Mouse (Mus musculus) hindbrain, postnatal 0 days (tissue): ENCODE measurements at regions not wholly inside any gene's neighbourhood (a gene's known extent, or its start where the extent isn't known, plus 50 kb on each side); places are given as distances from the start of the nearest gene placed in this dataset.

Experiments
- ATAC-seq: fragments of 200-750 bp; cut with Nextera tagmentation; 2 replicates; pipeline ENCODE4 v1.8.0; 2017; ENCODE audit warnings: mild to moderate bottlenecking, moderate TSS enrichment, moderate library complexity
- DNase-seq: peaks from one replicate; pipeline ENCODE4 v3.0.0-alpha.2; 2015; ENCODE audit warnings: low spot score
- H3K27ac ChIP-seq: fragments of 300-500 bp; sonication (generic); 2 replicates; pipeline ENCODE4 v1.5.1; 2014; ENCODE audit warnings: mild to moderate bottlenecking
- H3K27me3 ChIP-seq: fragments of 300-500 bp; sonication (generic); 2 replicates; pipeline ENCODE4 v1.6.1; 2014; ENCODE audit warnings: low read length, mixed read lengths; ENCODE audit not compliant: insufficient read depth
- H3K36me3 ChIP-seq: fragments of 300-500 bp; sonication (generic); 2 replicates; pipeline ENCODE4 v1.6.1; 2014; ENCODE audit warnings: low read length, mixed read lengths; ENCODE audit not compliant: insufficient read depth
- H3K4me1 ChIP-seq: fragments of 300-500 bp; sonication (generic); 2 replicates; pipeline ENCODE4 v1.6.1; 2014; ENCODE audit warnings: antibody characterized with exemption, low read length, mixed read lengths; ENCODE audit not compliant: insufficient read depth
- H3K4me2 ChIP-seq: fragments of 300-500 bp; sonication (generic); 2 replicates; pipeline ENCODE4 v1.6.1; 2014; ENCODE audit warnings: low read depth, mild to moderate bottlenecking, low read length, moderate library complexity, mixed read lengths
- H3K4me3 ChIP-seq: fragments of 300-500 bp; sonication (generic); 2 replicates; pipeline ENCODE4 v1.5.1; 2014; ENCODE audit warnings: low read length
- H3K9ac ChIP-seq: fragments of 300-500 bp; sonication (generic); replicated peaks from 2 replicates; pipeline ENCODE4 v1.6.1; 2014; ENCODE audit warnings: mild to moderate bottlenecking, low read length, moderate library complexity, mixed read lengths
- H3K9me3 ChIP-seq: fragments of 300-500 bp; sonication (generic); 2 replicates; pipeline ENCODE4 v1.6.1; 2016; ENCODE audit warnings: low read length, mixed read lengths
- CTCF ChIP-seq: IDR thresholded peaks from 2 replicates; pipeline ENCODE4 v1.5.1; 2016; ENCODE audit warnings: antibody characterized with exemption, control low read depth, low read depth
- WGBS: fragments of 180-500 bp; shearing (Covaris S2); extraction: QIAGEN DNeasy Blood & Tissue Kit; methylation state at CpG from one replicate; pipeline ENCODE4 v1.1.7; 2014; 5-methylcytosine and 5-hydroxymethylcytosine counted together

DNA sequence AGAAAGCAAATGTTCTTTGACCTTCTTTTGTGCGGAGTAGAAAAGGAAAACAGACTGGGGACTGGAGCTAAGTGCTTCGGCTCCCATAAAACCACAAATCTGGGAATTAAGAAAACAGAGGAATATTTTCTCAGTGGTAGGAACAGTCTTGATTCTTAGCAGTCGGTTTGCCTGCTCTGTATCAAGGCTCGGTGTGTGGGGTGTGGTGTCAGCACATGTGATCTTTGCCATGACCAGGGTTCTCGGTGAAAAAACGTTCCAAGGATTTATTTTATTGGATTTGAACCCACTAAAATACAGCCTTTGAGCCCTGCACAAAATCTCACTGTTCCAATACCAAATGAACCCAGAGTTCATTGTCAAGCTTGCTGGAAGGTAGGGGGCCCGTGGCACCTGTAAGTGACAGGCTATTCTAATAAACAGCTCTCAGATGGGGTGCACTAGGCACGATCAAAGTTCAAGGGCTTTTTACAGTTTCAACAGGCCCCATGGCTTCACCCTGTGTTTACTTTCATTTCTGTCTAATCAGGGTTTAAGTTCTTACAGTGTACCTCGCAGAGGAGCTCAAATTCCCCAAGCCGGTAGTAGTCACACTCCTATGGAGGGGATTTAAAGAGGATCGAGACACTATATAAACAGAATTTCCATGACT lies 122.1 kb upstream of the Zfp217 start:
- Histone ChIP-seq H3K36me3 (no peaks in the 10 kb centered on the region), H3K27me3 (no peaks in the 10 kb centered on the region), H3K27ac (no peak overlapping the region), H3K4me1 (peaks cover 6% of the 10 kb centered on the region; the same call in 1 of the 2 replicates), H3K4me2 (no peak overlapping the region), H3K9me3 (no peaks in the 10 kb centered on the region), H3K9ac (no peak overlapping the region), H3K4me3 (no peak overlapping the region)
- DNase-seq (no peak), ATAC-seq (no peak)
- 78% methylated on average over 11 of the region's 11 CpGs for WGBS
- TF ChIP-seq CTCF = no peak

- no peaks in the 10 kb centered on the region for H3K27me3 ChIP-seq
- no peak overlapping the region for H3K4me3 ChIP-seq
- DNase-seq (no peak), ATAC-seq (no peak)
- no peak overlapping the region for H3K27ac ChIP-seq
- H3K9ac ChIP-seq = no peak overlapping the region
- WGBS = 40% methylated on average over 8 of the region's 8 CpGs
- H3K9me3 ChIP-seq = no peaks in the 10 kb centered on the region
- no peak overlapping the region for H3K4me2 ChIP-seq
- TF ChIP-seq CTCF = no peak
- no peaks in the 10 kb centered on the region for H3K36me3 ChIP-seq
- peaks cover 6% of the 10 kb centered on the region; the same call in 1 of the 2 replicates for H3K4me1 ChIP-seq
These were observed 120.2 kb upstream of the Zfp217 start for GRCm38 (mm10) chr2:170268080-170268479.

DNA sequence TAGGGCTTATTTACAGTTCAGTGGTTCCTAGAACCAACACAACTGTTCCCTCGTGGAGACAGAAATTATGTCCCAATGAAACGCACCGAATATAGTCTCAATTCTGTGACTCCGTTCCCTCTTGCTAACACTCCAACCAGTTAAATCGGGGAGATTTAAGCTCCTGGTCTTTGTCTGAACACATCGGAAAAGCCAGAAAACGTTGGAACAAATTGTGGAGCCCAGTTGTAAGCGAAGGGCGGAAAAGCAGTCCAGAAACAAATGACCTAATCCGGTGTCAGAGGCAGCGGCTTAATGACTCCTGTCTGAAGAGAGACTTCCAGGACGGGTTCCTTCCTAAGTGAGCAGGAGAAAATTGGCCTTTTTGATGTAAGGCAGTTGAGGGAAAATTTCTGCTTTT lies 119.2 kb upstream of the Zfp217 start:
- H3K4me2 ChIP-seq = peak overlapping the region; percentile 58
- H3K27ac ChIP-seq = 0 out of 2 replicates have a peak overlapping the region, but pooled peaks have one; percentile 3
- DNase-seq = peak; percentile 45
- H3K4me1 ChIP-seq = peaks cover 6% of the 10 kb centered on the region; the same call in 1 of the 2 replicates
- WGBS = 13% methylated on average over 12 of the region's 12 CpGs
- no peak for ATAC-seq
- TF ChIP-seq CTCF = no peak
- H3K9ac ChIP-seq = peak overlapping the region; percentile 21; the same call in 1 of the 2 replicates
- no peaks in the 10 kb centered on the region for H3K36me3 ChIP-seq
- H3K9me3 ChIP-seq = no peaks in the 10 kb centered on the region
- peak overlapping the region; percentile 31 for H3K4me3 ChIP-seq
- no peaks in the 10 kb centered on the region for H3K27me3 ChIP-seq

DNA sequence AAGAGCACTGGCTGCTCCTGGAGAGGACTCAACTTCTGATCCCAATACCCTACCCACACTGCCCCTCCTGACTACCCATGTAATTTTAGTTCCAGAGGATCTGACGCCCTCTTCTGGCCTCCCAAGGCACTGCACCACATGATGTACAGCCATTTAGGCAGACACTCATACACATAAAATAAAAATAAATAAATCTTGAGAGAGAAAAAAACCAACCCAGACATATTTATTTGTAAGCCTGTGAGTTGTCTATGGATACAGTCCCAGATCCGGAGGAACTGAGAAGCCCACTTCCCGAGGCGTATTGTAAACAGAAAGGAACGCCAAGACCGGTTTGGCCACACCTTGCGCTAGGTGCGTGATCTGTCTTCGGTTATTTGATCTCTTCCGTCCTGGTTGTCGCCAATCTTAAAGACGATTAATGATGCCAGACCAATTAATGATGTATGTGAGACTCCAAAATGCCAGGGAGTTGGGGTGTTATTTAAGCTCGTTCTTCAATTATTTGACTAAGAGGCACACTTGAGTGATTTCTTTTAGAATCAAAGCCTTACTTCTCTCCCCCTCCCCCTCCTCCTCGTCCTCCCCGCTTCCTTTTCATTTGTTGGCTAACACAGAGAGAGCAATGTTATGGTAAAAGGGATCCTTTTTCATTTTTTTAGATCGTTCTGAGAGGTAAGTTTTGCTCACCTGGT lies 118.7 kb upstream of the Zfp217 start:
- peak overlapping the region; percentile 58 for H3K4me2 ChIP-seq
- peak; percentile 64 for TF ChIP-seq CTCF
- H3K9ac ChIP-seq = peak overlapping the region; percentile 21; the same call in 1 of the 2 replicates
- H3K27ac ChIP-seq = 0 out of 2 replicates have a peak overlapping the region, but pooled peaks have one; percentile 3
- peak overlapping the region; percentile 31 for H3K4me3 ChIP-seq
- DNase-seq = peak; percentile 62
- H3K27me3 ChIP-seq = no peaks in the 10 kb centered on the region
- H3K36me3 ChIP-seq = no peaks in the 10 kb centered on the region
- peak; percentile 53; the same call in 1 of the 2 replicates for ATAC-seq
- WGBS = 21% methylated on average over 16 of the region's 16 CpGs
- H3K9me3 ChIP-seq = no peaks in the 10 kb centered on the region
- peaks cover 6% of the 10 kb centered on the region; the same call in 1 of the 2 replicates for H3K4me1 ChIP-seq

GRCm38 (mm10) chr2:170263594-170263993 lies 115.7 kb upstream of the Zfp217 start:
- Histone ChIP-seq H3K4me3 (no peak overlapping the region), H3K4me1 (peaks cover 6% of the 10 kb centered on the region; the same call in 1 of the 2 replicates), H3K27ac (no peak overlapping the region), H3K27me3 (no peaks in the 10 kb centered on the region), H3K9ac (no peak overlapping the region), H3K36me3 (no peaks in the 10 kb centered on the region), H3K9me3 (no peaks in the 10 kb centered on the region), H3K4me2 (no peak overlapping the region)
- ATAC-seq = no peak
- TF ChIP-seq CTCF = no peak
- WGBS = 54% methylated on average over 4 of the region's 4 CpGs
- no peak for DNase-seq

DNA sequence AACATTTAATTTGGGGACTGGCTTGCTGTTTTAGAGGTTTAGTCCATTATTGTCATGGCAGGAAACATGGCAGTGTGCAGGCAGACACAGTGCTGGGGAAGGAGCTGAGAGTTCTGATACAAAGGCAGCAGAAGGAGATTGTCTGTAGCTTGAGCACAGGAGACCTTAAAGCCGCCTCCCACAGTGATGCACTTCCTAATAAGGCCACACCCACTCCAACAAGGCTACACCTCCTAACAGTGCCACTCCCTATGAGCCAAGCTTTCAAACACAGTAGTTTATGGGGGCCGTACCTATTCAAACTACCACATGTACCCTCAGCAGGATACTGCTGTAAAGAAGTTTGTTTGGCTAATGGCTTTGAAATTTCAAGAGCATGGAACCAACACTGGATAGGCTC lies 113.3 kb upstream of the Zfp217 start:
- H3K4me1 ChIP-seq = no peaks in the 10 kb centered on the region
- ATAC-seq (no peak), DNase-seq (no peak)
- no peaks in the 10 kb centered on the region for H3K36me3 ChIP-seq
- H3K4me2 ChIP-seq = no peak overlapping the region
- WGBS = 80% methylated on average over 2 of the region's 2 CpGs
- H3K9me3 ChIP-seq = no peaks in the 10 kb centered on the region
- no peak overlapping the region for H3K4me3 ChIP-seq
- no peak for TF ChIP-seq CTCF
- H3K27ac ChIP-seq = no peak overlapping the region
- no peak overlapping the region for H3K9ac ChIP-seq
- H3K27me3 ChIP-seq = no peaks in the 10 kb centered on the region
